Mouse (Mus musculus): ENCODE results near the gene Padi2.
A peak's percentile ranks its signal among the peaks of the same experiment; 100 is the strongest.

The Padi2 gene

DNA sequence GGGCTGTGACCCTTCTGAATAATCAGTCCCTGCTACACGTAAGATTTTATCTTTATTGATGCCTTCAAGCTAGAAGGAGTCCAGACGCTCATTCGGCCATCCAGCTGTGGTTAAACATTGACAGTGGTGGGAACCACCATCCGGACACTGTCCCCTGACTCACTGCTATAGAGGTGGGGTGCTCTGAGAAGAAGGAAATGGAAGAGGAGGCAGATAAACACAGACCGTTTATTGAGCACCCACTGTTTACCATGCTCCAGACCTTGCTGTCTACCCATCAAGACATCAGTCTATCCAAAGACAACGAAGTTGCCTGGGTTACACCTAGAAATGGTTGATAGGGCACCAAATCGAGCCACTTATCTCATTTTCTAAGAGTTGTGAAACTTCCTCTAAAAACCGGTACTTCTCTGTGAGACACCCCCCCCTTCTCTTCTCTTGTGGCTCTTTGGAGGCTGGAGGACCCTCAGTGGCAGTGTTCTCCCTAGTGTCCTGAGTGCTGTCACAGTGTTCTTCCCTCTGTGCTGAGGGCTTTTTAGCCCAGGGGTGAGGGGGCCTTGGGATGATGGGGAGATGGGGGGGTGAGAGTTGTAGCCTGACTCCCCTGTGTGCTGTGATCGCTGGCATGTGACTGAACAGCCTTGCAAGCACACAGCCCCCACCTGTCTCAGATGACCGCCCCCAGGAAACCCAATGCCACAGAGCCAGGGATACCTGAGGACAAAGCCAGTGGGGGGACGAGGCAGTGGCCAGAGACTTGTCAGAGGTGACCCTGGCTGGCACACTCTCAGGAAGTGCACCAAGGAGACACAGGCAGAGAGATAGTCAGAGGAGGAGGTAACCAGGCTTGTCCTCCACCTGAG lies 14.1 kb downstream of the Padi2 start:
- no peak for DNase-seq (ENCODE audit: low read depth, low spot score)

- no peak for DNase-seq (ENCODE audit: low read depth, low spot score)
These were observed 16.4 kb downstream of the Padi2 start for GRCm38 (mm10) chr4:140922508-140922907.

- no peak for DNase-seq (ENCODE audit: low read depth, low spot score)
These were observed 19.5 kb downstream of the Padi2 start for GRCm38 (mm10) chr4:140925648-140926047.

- DNase-seq (ENCODE audit: low read depth, low spot score): no peak
These were observed 22.2 kb downstream of the Padi2 start for GRCm38 (mm10) chr4:140928349-140928748.

DNA sequence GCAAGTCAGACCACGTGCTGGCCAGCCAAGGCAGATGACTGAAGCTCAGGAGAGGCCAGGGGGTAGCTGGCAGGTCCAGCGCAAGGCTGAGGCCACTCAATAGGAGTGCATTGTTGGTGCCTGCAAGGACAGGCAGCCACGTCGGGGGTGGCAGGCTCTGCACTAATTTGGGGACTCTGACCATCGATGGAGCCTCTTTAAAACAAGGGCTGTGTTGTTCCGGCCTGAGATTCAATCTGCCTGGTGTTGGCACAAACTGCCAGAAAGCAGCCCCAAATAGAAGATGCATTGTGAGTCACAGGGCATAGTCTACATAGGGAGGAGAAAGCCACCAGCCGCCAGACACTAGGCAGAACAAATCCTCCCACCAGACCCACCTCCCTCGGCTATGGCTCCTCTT lies 23.6 kb downstream of the Padi2 start:
- no peak for DNase-seq (ENCODE audit: low read depth, low spot score)

GRCm38 (mm10) chr4:140930900-140931470 lies 24.8 kb downstream of the Padi2 start:
- DNase-seq (ENCODE audit: low read depth, low spot score): no peak

DNA sequence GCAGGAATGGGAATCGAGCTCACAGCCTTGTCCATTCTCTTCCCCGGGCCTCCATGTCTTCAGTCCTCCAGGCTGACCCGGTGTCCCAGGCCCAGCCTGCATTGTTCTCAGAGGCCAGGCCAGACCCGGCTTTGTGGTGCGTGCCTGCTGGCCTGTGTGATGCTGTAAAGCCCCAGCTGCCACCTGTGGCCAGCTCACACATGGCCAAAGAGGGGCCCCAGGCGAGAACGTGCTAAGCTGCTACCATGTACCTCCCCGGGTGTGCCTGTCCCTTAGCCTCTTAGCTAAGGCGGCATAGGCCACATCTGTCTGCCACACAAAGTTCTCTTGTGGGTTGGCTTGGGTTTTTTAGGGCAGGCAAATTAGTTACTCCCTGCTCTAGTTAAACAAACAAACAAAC lies 29.5 kb downstream of the Padi2 start:
- DNase-seq (ENCODE audit: low read depth, low spot score): peak; percentile 56

- peak; percentile 94 for DNase-seq (ENCODE audit: low read depth, low spot score)
These were observed 38.2 kb downstream of the Padi2 start for GRCm38 (mm10) chr4:140944356-140944755.

DNA sequence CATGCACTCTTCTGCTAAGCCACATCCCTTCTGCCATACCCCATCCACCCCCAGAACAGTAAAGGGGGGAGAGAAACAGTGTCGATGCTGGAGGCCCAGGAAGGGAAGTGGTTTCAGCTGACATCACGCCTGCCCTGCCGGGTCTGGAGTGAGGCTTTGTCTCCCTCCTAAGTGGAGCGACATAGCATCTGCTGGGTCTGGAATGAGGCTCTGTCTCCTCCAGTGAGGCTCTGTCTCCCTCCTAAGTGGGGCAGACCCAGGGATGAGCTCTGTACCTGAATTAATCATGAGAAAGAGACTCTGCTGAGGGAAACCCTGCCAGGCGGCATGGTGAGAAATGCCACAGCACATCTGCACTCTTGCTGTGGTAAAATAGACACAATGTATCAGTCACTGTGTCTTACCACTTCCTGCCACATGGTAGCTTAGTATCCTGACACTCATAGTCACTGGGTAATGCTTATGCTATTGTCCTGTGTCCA lies 38.9 kb downstream of the Padi2 start:
- DNase-seq (ENCODE audit: low read depth, low spot score): peak; percentile 82

DNA sequence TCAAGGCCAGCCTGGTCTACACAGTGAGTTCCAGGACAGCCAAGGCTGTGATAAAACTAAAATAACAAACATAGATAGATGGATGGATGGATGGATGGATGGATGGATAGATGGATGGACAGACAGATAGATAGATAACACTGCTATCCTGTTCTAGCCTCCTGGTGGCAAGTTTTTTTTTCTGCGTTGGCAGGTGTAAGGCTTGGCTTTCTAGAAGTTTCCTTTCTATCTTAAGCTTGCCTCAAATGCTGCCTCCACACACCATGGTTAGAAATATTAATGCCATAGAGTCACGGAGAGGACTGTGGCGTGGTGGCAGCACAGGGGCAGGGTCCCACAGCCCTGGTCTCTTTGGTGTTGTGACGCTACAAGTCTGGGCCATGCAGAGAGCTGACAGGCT lies 39.4 kb downstream of the Padi2 start:
- no peak for DNase-seq (ENCODE audit: low read depth, low spot score)

GRCm38 (mm10) chr4:140946048-140946447 lies 39.9 kb downstream of the Padi2 start:
- DNase-seq (ENCODE audit: low read depth, low spot score): no peak

DNA sequence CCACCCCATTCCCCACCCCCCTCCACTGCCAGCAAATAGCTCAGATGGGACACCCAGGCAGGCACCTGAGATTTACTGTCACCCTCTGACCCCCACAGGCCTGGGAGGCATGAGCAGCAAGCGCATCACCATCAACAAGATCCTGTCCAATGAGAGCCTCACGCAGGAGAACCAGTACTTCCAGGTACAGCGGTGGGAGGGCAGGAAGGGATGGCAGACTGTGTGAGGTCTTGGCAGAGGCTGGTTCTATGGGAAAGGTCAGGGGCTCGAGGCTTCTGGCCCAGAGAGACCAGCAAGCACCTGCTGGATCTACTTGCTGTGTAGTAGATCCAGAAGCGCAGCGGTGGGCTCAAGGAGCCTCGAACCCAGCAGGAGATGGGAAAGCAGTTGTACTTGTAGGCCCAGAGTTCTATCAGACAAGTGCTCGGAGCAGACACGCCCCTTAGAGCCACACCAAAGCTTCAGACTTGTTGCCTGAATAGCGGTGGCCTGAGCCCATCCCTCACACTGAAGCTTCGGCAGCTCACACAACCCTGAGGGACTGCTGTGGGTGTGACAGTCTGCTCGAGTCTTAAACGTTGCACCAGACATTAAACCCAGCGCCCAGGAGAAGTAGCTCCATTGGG lies 40.5 kb downstream of the Padi2 start:
- DNase-seq (ENCODE audit: low read depth, low spot score): peak; percentile 31

DNA sequence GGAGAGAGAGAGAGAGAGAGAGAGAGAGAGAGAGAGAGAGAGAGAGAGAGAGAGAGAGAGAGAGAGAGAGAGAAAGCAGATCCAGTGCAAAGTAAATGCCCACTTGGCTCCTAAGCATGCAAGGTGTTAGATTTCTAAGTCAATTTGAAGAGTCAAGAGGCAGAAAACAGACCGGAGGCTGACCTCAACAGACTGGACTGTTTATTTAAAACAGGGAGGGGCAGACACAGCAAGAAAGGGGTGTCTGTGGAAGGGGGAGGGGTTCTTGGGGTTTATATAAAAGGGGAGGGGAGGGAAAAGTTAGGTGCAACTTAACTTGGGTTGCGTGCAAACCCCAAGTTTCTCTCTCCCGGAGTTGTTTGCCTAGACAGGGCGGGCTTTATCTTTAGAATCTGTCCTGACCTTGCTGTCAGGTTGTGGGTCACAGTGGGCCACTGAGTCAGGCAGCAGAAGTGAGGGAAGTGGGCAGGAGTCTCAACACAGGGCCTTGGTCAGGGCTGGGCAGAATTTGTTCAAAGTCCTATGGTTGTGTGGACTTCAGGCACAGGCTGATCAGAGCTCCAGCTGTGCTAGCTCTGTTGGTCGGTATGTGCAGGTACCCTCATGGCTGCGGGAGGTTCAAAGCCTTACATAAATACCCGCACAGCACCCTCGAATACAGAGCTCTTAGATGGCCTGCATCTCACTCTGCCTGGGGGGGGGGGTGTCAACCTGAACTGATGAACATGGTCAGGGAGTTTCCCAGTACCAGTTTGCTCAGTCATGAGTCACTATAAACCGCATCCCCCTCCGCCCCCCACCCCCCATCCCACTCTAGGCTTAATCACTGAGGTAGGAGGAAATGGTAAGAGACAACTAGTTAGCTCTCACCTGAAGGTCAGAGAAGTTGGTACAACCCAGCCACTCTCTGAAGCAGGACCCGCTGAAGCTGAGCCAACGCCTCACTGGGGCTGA lies 41.6 kb downstream of the Padi2 start:
- peak; percentile 83 for DNase-seq (ENCODE audit: low read depth, low spot score)

DNA sequence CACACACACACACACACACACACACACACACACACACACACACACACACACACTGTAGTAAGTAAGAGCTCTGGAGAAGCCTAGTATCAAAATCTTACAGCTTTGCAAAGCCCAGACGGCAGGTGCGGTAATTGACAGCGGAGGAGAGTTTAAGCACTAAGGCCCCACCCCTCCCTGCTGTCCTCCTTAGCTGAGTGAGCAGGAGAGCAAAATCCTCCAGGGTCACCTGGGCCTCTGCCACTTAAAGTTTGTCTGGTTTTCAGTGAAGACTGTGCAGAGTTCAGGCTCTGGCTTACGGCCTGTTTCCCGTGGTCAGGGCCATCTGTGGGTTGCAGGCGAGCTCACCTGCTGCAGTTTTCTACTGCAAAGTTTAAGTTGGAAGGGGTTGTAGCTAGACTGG lies 42.3 kb downstream of the Padi2 start:
- peak; percentile 89 for DNase-seq (ENCODE audit: low read depth, low spot score)

- DNase-seq (ENCODE audit: low read depth, low spot score): peak; percentile 52
These were observed 42.9 kb downstream of the Padi2 start for GRCm38 (mm10) chr4:140949052-140949451.

DNA sequence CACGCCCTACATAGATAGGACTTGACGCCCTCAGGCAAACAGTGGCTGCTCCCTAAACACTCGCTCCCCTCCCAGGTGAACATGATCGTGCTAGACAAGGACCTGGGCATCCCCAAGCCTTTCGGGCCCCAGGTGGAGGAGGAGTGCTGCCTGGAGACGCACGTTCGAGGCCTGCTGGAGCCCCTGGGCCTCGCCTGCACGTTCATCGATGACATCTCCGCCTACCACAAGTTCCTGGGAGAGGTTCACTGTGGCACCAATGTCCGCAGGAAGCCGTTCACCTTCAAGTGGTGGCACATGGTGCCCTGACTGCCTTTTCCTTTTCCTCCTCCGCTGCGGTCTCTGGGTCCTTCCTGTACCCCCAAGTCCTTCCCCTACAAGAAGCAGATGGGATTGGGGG lies 43.5 kb downstream of the Padi2 start:
- no peak for DNase-seq (ENCODE audit: low read depth, low spot score)

GRCm38 (mm10) chr4:140950574-140950973 lies 44.4 kb downstream of the Padi2 start:
- no peak for DNase-seq (ENCODE audit: low read depth, low spot score)

GRCm38 (mm10) chr4:140951861-140952641 lies 45.9 kb downstream of the Padi2 start:
- DNase-seq (ENCODE audit: low read depth, low spot score): peak; percentile 92

- DNase-seq (ENCODE audit: low read depth, low spot score): no peak
These were observed 51.1 kb downstream of the Padi2 start for GRCm38 (mm10) chr4:140957131-140957702.

DNA sequence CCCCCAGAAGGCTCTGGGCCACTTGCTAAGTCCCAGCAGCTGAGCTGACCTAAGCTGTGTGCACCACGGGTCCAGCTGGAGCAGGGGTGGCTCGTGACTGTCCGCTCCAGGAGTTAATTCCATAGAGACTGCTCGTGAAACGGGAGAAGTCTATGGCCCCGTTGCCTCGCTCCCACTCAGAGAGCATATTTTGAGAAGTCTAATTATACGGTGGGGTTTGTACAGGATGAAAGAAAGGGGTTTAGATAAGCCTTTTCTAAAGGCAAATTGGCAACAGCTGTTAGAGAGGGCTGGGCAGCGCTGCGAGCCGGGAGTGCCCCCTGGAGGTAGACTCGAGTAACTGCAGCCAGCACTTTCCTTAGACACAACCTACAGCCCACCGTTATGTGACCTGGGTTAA lies 51.6 kb downstream of the Padi2 start:
- peak; percentile 75 for DNase-seq (ENCODE audit: low read depth, low spot score)
